Mouse (Mus musculus): Measurements from ENCODE around the gene Far2. TPM values are rescaled to one million over a fixed set of nuclear protein-coding genes. Genes with fewer than 3 reads are reported as not detected.

Gene Far2
- polyA plus RNA-seq (2014; fragmentation: Illumina TruSeq; extraction: RNeasy Lipid Tissue Mini Kit (QIAGEN cat#74804); ENCODE audit: low read depth, low replicate concordance): 2.7 TPM

DNA sequence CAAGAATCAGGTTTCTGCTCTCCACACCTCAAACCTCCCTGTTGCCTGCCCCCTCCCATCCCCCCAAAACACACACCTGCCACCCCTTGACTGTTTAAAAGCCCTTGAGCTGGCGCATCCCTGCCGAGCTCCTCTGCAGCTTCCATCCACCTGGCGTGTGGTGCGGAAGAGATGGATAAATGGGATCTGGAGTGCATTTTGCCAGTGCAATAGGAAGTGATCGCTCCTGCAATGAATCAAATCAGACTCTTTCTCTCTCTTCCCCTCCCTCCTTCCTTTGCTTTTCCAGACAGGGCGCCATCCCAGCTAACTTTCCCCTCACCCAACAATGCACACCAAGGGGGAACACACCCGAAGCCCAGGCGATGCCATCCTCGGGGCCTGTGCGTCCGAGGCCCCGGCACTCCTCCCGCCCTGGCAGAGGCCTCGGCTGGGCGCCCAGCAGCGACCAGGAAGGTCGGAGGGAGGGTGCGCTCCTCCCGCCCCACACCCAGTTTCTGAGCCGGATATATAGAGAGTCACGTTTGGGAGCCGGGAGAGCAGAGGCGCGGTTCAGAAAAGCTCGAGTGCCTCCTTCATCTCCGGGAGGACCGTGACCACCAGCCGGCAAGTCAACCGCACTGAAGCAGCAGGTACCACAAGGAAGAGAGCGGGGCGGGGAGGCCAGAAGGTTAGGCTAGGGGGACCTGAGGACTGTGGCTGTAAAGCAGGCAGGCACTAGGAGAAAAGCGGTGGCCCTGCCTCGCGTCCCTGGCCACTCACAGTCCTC, at the start of gene Far2:
TSS of gene Far2 (plus strand) at position 379 of the 769 bp plus-strand sequence.

GRCm38 (mm10) chr6:148211897-148212680, 165.0 kb downstream of the Far2 start, which contains the start of gene Ergic2:
Ergic2 (minus strand) TSS chr6:148212374.

Other genes with a start within 250 kb of the Far2 start
- gene Ergic2, start 165.1 kb downstream of the Far2 start, polyA plus RNA-seq (2014; fragmentation: Illumina TruSeq; extraction: RNeasy Lipid Tissue Mini Kit (QIAGEN cat#74804); ENCODE audit: low read depth, low replicate concordance): 278 TPM

All from adrenal gland, adult 10 weeks (tissue).